Mouse (Mus musculus) embryo, embryonic 10 days (tissue): ENCODE data around the gene Phox2a.

ENCODE experiments used
- DNase-seq: peaks from one replicate; pipeline ENCODE4 v3.0.0-alpha.2; 2015; ENCODE audit warnings: low spot score

Gene Phox2a

GRCm38 (mm10) chr7:101817861-101818401, at the start of gene Phox2a:
Gene Phox2a (plus strand): TSS chr7:101818313.
- peak; percentile 21 for DNase-seq

GRCm38 (mm10) chr7:101770051-101770450, 48.1 kb upstream of the Phox2a start:
- no peak for DNase-seq

GRCm38 (mm10) chr7:101771604-101772003, 46.5 kb upstream of the Phox2a start:
- DNase-seq: no peak

- DNase-seq: no peak
These were observed 45.4 kb upstream of the Phox2a start for GRCm38 (mm10) chr7:101772687-101773086.

GRCm38 (mm10) chr7:101777053-101777452, 41.1 kb upstream of the Phox2a start:
- no peak for DNase-seq

- peak; percentile 60 for DNase-seq
These were observed 2.4 kb downstream of the Phox2a start for GRCm38 (mm10) chr7:101820295-101821030.

- peak; percentile 86 for DNase-seq
These were observed 3.7 kb downstream of the Phox2a start for GRCm38 (mm10) chr7:101821571-101822501.

GRCm38 (mm10) chr7:101822836-101823757, 5.0 kb downstream of the Phox2a start:
- DNase-seq: peak; percentile 77

- DNase-seq: no peak
These were observed 5.9 kb downstream of the Phox2a start for GRCm38 (mm10) chr7:101823758-101824630.

- DNase-seq: no peak
These were observed 12.3 kb downstream of the Phox2a start for GRCm38 (mm10) chr7:101830373-101830772.

- DNase-seq: no peak
These were observed 13.3 kb downstream of the Phox2a start for GRCm38 (mm10) chr7:101831437-101831836.

GRCm38 (mm10) chr7:101832372-101832771, 14.3 kb downstream of the Phox2a start:
- no peak for DNase-seq

GRCm38 (mm10) chr7:101833352-101833751, 15.2 kb downstream of the Phox2a start:
- DNase-seq: no peak

- no peak for DNase-seq
These were observed 15.9 kb downstream of the Phox2a start for GRCm38 (mm10) chr7:101833916-101834584.

GRCm38 (mm10) chr7:101834903-101835302, 16.8 kb downstream of the Phox2a start:
- DNase-seq: no peak

- peak; percentile 52 for DNase-seq
These were observed 17.5 kb downstream of the Phox2a start for GRCm38 (mm10) chr7:101835457-101836109.

GRCm38 (mm10) chr7:101836271-101837153, 18.4 kb downstream of the Phox2a start:
- peak; percentile 70 for DNase-seq

- DNase-seq: peak; percentile 49
These were observed 19.1 kb downstream of the Phox2a start for GRCm38 (mm10) chr7:101837154-101837605.
